Mouse (Mus musculus): ENCODE results near the gene Fam107b. TPM values are rescaled to one million over a fixed set of nuclear protein-coding genes. Genes with fewer than 3 reads are reported as not detected.
"Not testable (repeated sequence)": the region's sequence is repeated elsewhere in the genome, so short reads cannot be mapped to it uniquely, and the experiment has no call there.

Fam107b gene
- polyA plus RNA-seq, 1 experiment from 2014 or later = 43.9 TPM

DNA sequence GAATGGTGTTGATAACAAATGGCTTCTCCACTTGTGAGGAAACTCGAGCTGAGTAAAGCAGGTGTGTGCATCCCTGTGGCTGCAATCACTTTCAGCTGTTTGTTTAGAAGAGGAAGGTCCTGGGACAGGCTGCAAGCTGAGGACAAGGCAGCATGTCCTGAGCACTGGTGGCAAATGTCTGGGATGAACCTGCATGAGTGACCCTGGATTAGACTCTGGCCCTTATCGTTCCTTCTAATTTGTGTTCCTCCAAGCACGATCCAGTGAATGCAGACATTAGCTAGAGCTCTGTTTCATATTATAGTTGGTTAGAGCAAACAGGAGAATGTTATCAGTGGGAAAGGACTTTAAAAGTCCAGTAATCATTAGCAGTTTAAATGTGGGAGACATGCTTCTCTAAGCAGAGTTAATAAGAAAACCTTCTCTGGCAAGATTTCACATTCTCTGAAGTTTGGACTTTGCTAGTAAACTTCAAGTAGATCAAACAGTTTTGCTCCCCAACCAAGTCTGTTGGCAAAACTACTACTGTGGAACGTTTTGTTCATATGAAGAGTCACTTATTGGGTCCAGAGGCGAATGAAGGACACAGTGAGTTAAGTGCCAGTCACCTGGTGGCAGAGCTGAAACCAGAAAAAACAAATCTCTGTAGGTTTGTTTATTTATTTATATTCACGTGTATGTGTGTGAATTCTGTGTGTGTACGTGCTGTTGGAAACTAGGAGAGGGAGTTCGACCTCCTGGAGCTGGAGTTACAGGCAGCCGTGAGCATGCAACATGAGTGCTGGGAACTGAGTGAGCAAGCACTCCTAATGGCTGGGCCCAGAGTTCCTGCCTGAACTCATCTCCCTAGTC is 134.2 kb downstream of the Fam107b start:
- no peak for ATAC-seq (ENCODE audit: insufficient number of reproducible peaks, insufficient read depth, low FRiP score, low TSS enrichment)
- WGBS = 62% methylated on average over 9 of the region's 9 CpGs
- H3K27me3 ChIP-seq = no peaks in the 10 kb centered on the region

GRCm38 (mm10) chr2:3705283-3705682 is 135.0 kb downstream of the Fam107b start:
- not testable (repeated sequence) for H3K9ac ChIP-seq; H3K4me2 ChIP-seq (replicated peaks); H3K9me3 ChIP-seq; ATAC-seq (ENCODE audit: insufficient number of reproducible peaks, insufficient read depth, low FRiP score, low TSS enrichment); H3K4me3 ChIP-seq; H3K27me3 ChIP-seq; H3K4me1 ChIP-seq; H3K36me3 ChIP-seq; H3K27ac ChIP-seq
- 46% methylated on average over 3 of the region's 3 CpGs for WGBS

More for the DNA sequence above, 134.2 kb downstream of the Fam107b start:
- no peak overlapping the region for H3K27ac ChIP-seq
- H3K36me3 ChIP-seq = no peaks in the 10 kb centered on the region
- H3K4me2 ChIP-seq (replicated peaks) = no peak overlapping the region
- H3K4me1 ChIP-seq = no peaks in the 10 kb centered on the region
- H3K4me3 ChIP-seq = no peak overlapping the region
- no peak overlapping the region for H3K9ac ChIP-seq
- H3K9me3 ChIP-seq = no peaks in the 10 kb centered on the region

- H3K4me1 ChIP-seq = no peaks in the 10 kb centered on the region
- no peak overlapping the region for H3K4me2 ChIP-seq (replicated peaks)
- no peaks in the 10 kb centered on the region for H3K9me3 ChIP-seq
- H3K9ac ChIP-seq = no peak overlapping the region
- H3K4me3 ChIP-seq = no peak overlapping the region
- WGBS = 70% methylated on average over 1 of the region's 1 CpGs
- no peaks in the 10 kb centered on the region for H3K36me3 ChIP-seq
- no peaks in the 10 kb centered on the region for H3K27me3 ChIP-seq
- no peak overlapping the region for H3K27ac ChIP-seq
- no peak for ATAC-seq (ENCODE audit: insufficient number of reproducible peaks, insufficient read depth, low FRiP score, low TSS enrichment)
Measured at GRCm38 (mm10) chr2:3707236-3707635, 136.9 kb downstream of the Fam107b start.

- WGBS = 92% methylated on average over 4 of the region's 4 CpGs
- H3K27me3 ChIP-seq = no peaks in the 10 kb centered on the region
- H3K36me3 ChIP-seq = no peaks in the 10 kb centered on the region
- H3K4me3 ChIP-seq = no peak overlapping the region
- no peak overlapping the region for H3K9ac ChIP-seq
- H3K4me2 ChIP-seq (replicated peaks) = no peak overlapping the region
- ATAC-seq (ENCODE audit: insufficient number of reproducible peaks, insufficient read depth, low FRiP score, low TSS enrichment) = no peak
- no peaks in the 10 kb centered on the region for H3K4me1 ChIP-seq
- no peaks in the 10 kb centered on the region for H3K9me3 ChIP-seq
- no peak overlapping the region for H3K27ac ChIP-seq
Measured at GRCm38 (mm10) chr2:3708621-3709020, 138.3 kb downstream of the Fam107b start.

DNA sequence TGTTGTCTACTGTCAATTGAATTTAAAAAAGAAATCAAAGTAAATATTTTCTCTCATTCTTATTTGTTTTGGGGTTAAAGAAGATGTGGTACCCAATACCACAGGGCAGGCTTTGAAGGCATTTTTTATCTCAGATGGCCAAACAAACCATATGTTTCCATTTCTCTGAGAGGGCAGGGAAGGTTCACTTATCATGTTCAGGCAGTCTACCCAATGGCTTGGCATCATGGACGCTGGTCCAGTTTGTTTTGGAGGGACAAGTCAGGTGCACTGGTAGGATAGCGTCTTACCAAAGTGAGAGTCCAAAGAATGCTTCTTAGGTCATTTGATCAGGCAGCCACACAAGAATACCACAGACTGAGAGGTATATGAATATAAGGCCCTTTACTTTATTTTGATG is 139.6 kb downstream of the Fam107b start:
- no peak for ATAC-seq (ENCODE audit: insufficient number of reproducible peaks, insufficient read depth, low FRiP score, low TSS enrichment)
- 89% methylated on average over 2 of the region's 2 CpGs for WGBS
- H3K9me3 ChIP-seq = no peaks in the 10 kb centered on the region

DNA sequence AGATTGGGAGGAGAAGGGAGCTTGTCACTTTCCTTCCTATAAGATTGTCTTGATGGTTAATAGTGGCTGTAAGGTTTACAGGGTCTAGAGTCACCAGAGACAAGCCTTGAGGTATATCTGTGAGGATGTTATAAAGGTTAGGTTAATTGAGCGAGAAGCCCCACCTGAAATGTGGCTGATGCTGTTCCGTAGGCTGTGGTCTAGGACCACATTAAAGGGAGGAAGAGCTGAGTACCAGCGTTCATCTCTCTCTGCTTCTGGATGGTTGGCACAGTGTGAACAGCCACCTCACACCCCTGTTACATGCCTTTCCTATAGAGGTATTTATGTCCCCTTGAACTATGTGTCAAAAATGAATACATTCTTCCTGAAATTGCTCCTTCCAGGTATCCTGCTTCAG is 140.2 kb downstream of the Fam107b start:
- Histone ChIP-seq H3K4me2 (replicated peaks) (no peak overlapping the region), H3K36me3 (no peaks in the 10 kb centered on the region), H3K4me3 (no peak overlapping the region), H3K9me3 (no peaks in the 10 kb centered on the region), H3K9ac (no peak overlapping the region), H3K4me1 (peaks cover 10% of the 10 kb centered on the region), H3K27me3 (no peaks in the 10 kb centered on the region), H3K27ac (no peak overlapping the region)
- whole genome bisulfite sequencing = 95% methylated on average over 3 of the region's 3 CpGs
- ATAC-seq (ENCODE audit: insufficient number of reproducible peaks, insufficient read depth, low FRiP score, low TSS enrichment) = no peak

More for the DNA sequence above, 139.6 kb downstream of the Fam107b start:
- Histone ChIP-seq H3K4me2 (replicated peaks) (no peak overlapping the region), H3K4me3 (no peak overlapping the region), H3K36me3 (no peaks in the 10 kb centered on the region), H3K27ac (no peak overlapping the region), H3K27me3 (no peaks in the 10 kb centered on the region), H3K4me1 (peaks cover 5% of the 10 kb centered on the region; the same call in 1 of the 2 replicates), H3K9ac (no peak overlapping the region)

GRCm38 (mm10) chr2:3712369-3713042 is 142.2 kb downstream of the Fam107b start:
- no peaks in the 10 kb centered on the region for H3K9me3 ChIP-seq
- ATAC-seq (ENCODE audit: insufficient number of reproducible peaks, insufficient read depth, low FRiP score, low TSS enrichment) = no peak
- H3K27ac ChIP-seq = no peak overlapping the region
- peaks cover 26% of the 10 kb centered on the region for H3K4me1 ChIP-seq
- H3K27me3 ChIP-seq = no peaks in the 10 kb centered on the region
- 0 out of 2 replicates have a peak overlapping the region, but pooled peaks have one; percentile 87 for H3K4me3 ChIP-seq
- no peak overlapping the region for H3K4me2 ChIP-seq (replicated peaks)
- H3K9ac ChIP-seq = no peak overlapping the region
- no peaks in the 10 kb centered on the region for H3K36me3 ChIP-seq
- WGBS = 55% methylated on average over 3 of the region's 3 CpGs

- under 1% methylated on average over 40 of the region's 41 CpGs for WGBS
- Histone ChIP-seq H3K27me3 (no peaks in the 10 kb centered on the region), H3K4me1 (peaks cover 27% of the 10 kb centered on the region), H3K9ac (peak overlapping the region; percentile 78), H3K9me3 (no peaks in the 10 kb centered on the region), H3K27ac (peak overlapping the region; percentile 38), H3K36me3 (no peaks in the 10 kb centered on the region), H3K4me3 (peak overlapping the region; percentile 87), H3K4me2 (replicated peaks) (peak overlapping the region; percentile 73)
- peak; percentile 87 for ATAC-seq (ENCODE audit: insufficient number of reproducible peaks, insufficient read depth, low FRiP score, low TSS enrichment)
Measured at GRCm38 (mm10) chr2:3713212-3713681, 143.0 kb downstream of the Fam107b start.

DNA sequence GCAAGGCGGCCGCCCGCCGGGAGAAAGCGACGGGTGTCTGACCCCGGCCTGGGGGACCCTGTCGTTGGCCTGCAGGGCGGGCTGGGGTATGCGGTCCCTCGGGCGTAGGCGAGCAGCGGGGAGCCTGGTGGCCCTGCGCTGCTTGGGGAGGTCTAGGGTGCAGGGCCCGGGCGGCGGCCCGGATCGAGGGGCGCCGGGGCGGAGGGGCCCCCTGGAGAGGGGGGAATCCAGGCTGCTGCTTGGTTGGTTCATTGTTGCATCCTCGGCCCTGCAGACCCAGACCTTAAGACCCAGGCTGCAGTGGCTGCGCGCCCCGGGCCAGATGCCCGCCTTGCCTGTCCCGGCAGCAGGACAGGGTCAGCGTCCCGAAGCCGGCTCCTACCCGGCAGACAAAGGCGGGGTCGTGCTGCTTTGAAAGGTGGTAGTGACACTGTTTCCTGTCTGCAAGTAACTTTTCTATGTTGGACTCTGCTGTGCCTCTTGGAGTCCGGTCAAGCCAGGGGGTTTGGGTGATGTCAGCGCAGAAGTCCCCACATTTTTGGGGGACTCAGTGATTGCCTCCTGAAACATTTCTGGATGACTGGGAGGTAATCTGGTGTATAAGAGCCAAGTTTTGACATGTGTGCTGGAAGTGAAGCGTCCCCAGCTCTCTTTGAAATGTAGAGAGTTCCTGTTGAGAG is 143.5 kb downstream of the Fam107b start:
- ATAC-seq (ENCODE audit: insufficient number of reproducible peaks, insufficient read depth, low FRiP score, low TSS enrichment) = peak; percentile 77; the same call in 1 of the 2 replicates
- no peaks in the 10 kb centered on the region for H3K9me3 ChIP-seq
- H3K27ac ChIP-seq = peak overlapping the region; percentile 38
- H3K27me3 ChIP-seq = no peaks in the 10 kb centered on the region
- 1% methylated on average over 38 of the region's 38 CpGs for WGBS
- peak overlapping the region; percentile 78 for H3K9ac ChIP-seq
- no peaks in the 10 kb centered on the region for H3K36me3 ChIP-seq
- H3K4me3 ChIP-seq = peak overlapping the region; percentile 87
- H3K4me2 ChIP-seq (replicated peaks) = peak overlapping the region; percentile 73
- H3K4me1 ChIP-seq = peaks cover 27% of the 10 kb centered on the region

- ATAC-seq (ENCODE audit: insufficient number of reproducible peaks, insufficient read depth, low FRiP score, low TSS enrichment) = no peak
- no peaks in the 10 kb centered on the region for H3K9me3 ChIP-seq
- peak overlapping the region; percentile 87 for H3K4me3 ChIP-seq
- no peak overlapping the region for H3K27ac ChIP-seq
- no peaks in the 10 kb centered on the region for H3K36me3 ChIP-seq
- H3K4me1 ChIP-seq = peaks cover 27% of the 10 kb centered on the region
- H3K27me3 ChIP-seq = no peaks in the 10 kb centered on the region
- peak overlapping the region; percentile 73 for H3K4me2 ChIP-seq (replicated peaks)
- H3K9ac ChIP-seq = peak overlapping the region; percentile 78; the same call in 1 of the 2 replicates
- 24% methylated on average over 1 of the region's 1 CpGs for WGBS
Measured at GRCm38 (mm10) chr2:3714511-3714910, 144.2 kb downstream of the Fam107b start.

DNA sequence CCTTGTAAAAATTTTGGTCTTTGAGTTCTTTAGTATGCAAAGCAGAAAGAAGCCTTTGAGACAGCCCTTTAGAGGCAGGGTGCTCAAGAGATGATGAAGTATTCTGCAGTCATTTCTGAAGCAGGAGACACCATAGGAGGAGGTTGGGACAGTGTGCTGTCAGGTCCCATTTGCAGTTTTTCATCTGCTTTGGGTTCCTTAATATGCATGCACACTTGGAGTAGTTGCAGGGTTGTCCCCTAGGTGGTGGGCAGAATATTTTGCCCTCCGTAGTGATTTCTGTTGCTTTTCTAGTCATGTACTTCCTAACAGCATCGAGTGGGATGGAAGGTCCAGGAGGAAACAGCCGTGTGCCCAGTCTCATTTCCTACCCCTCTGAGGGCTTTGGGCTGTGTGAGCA is 145.1 kb downstream of the Fam107b start:
- Histone ChIP-seq H3K9me3 (no peaks in the 10 kb centered on the region), H3K27me3 (no peaks in the 10 kb centered on the region), H3K4me2 (replicated peaks) (peak overlapping the region; percentile 30), H3K4me3 (no peak overlapping the region; the same call in 1 of the 2 replicates), H3K4me1 (peaks cover 27% of the 10 kb centered on the region), H3K27ac (no peak overlapping the region), H3K9ac (no peak overlapping the region), H3K36me3 (no peaks in the 10 kb centered on the region)
- WGBS = 63% methylated on average over 3 of the region's 3 CpGs
- no peak for ATAC-seq (ENCODE audit: insufficient number of reproducible peaks, insufficient read depth, low FRiP score, low TSS enrichment)

Data from embryonic facial prominence, embryonic 12.5 days (tissue).